Mouse (Mus musculus) liver, embryonic 15.5 days (tissue): ENCODE data around the gene Olfr935. TPM values are rescaled to one million over a fixed set of nuclear protein-coding genes. Genes with fewer than 3 reads are reported as not detected.

Experiments used
- ATAC-seq: fragments of 200-750 bp; cut with Nextera tagmentation; 2 replicates; pipeline ENCODE4 v1.8.0; 2017; ENCODE audit warnings: moderate number of reproducible peaks, mild to moderate bottlenecking, moderate library complexity; ENCODE audit not compliant: insufficient read depth
- H3K27ac ChIP-seq: fragments of 300-500 bp; sonication (generic); replicated peaks from 2 replicates; pipeline ENCODE4 v1.5.1; 2015; ENCODE audit warnings: mild to moderate bottlenecking, inconsistent platforms
- H3K27me3 ChIP-seq: fragments of 300-500 bp; sonication (generic); 2 replicates; pipeline ENCODE4 v1.6.1; 2015; ENCODE audit warnings: mild to moderate bottlenecking, inconsistent platforms
- H3K36me3 ChIP-seq: fragments of 300-500 bp; sonication (generic); replicated peaks from 2 replicates; pipeline ENCODE4 v1.6.1; 2015; ENCODE audit warnings: moderate library complexity, mild to moderate bottlenecking, inconsistent platforms
- H3K4me1 ChIP-seq: fragments of 300-500 bp; sonication (generic); replicated peaks from 2 replicates; pipeline ENCODE4 v1.6.1; 2015; ENCODE audit warnings: inconsistent platforms
- H3K4me2 ChIP-seq: fragments of 300-500 bp; sonication (generic); 2 replicates; pipeline ENCODE4 v1.6.1; 2015; ENCODE audit warnings: moderate library complexity, mild to moderate bottlenecking, inconsistent platforms
- H3K4me3 ChIP-seq: fragments of 300-500 bp; sonication (generic); replicated peaks from 2 replicates; pipeline ENCODE4 v1.5.1; 2015; ENCODE audit warnings: mild to moderate bottlenecking, inconsistent platforms
- H3K9ac ChIP-seq: fragments of 300-500 bp; sonication (generic); 2 replicates; pipeline ENCODE4 v1.6.1; 2015; ENCODE audit warnings: moderate library complexity, mild to moderate bottlenecking, inconsistent platforms
- H3K9me3 ChIP-seq: fragments of 300-500 bp; sonication (generic); replicated peaks from 2 replicates; pipeline ENCODE4 v1.6.1; 2016; ENCODE audit warnings: inconsistent platforms
- WGBS: fragments of 180-500 bp; shearing (Covaris S2); methylation state at CpG from one replicate; pipeline ENCODE4 v1.1.7; 2015; ENCODE audit warnings: mixed read lengths; ENCODE audit not compliant: insufficient replicate concordance; 5-methylcytosine and 5-hydroxymethylcytosine counted together
- microRNA-seq: library from miRNA; unstranded; fragments of <30 nt; microRNA quantifications from one replicate; pipeline ENCODE4, GENCODE M21; 2016
- polyA plus RNA-seq: library from polyadenylated mRNA; unstranded; fragments of >200 nt; fragmentation: Nextera tagmentation; extraction: Ambion mirVana; gene quantifications from 2 replicates; pipeline ENCODE4 v1.2.1, GENCODE M21; 2015

The Olfr935 gene
- polyA plus RNA-seq: not detected in 2 replicates

GRCm38 (mm10) chr9:38999583-38999982, at the start of gene Olfr935:
TSS of gene Olfr935 (minus strand) at chr9:38999683.
- Histone ChIP-seq H3K27ac (no peak within 1 kb of the TSS), H3K4me3 (no peak within 1 kb of the TSS), H3K9me3 (no peaks in the 10 kb centered on the region), H3K9ac (no peak within 1 kb of the TSS), H3K36me3 (no peaks in the 10 kb centered on the region), H3K4me2 (no peak within 1 kb of the TSS), H3K27me3 (no peaks in the 10 kb centered on the region), H3K4me1 (no peaks in the 10 kb centered on the region)
- no peak for ATAC-seq
- 36% methylated on average over 2 of the region's 2 CpGs for WGBS

- no peak within 1 kb of the TSS for H3K27ac ChIP-seq
- H3K4me1 ChIP-seq: no peaks in the 10 kb centered on the region
- ATAC-seq: no peak
- no peaks in the 10 kb centered on the region for H3K27me3 ChIP-seq
- no peak within 1 kb of the TSS for H3K9ac ChIP-seq
- no peak within 1 kb of the TSS for H3K4me3 ChIP-seq
- H3K36me3 ChIP-seq: no peaks in the 10 kb centered on the region
- H3K9me3 ChIP-seq: no peaks in the 10 kb centered on the region
- WGBS: 51% methylated on average over 1 of the region's 1 CpGs
- no peak within 1 kb of the TSS for H3K4me2 ChIP-seq
These were observed 23.8 kb upstream of the Olfr935 start, which contains the start of gene Olfr146 for GRCm38 (mm10) chr9:39023277-39023676. TSS of gene Olfr146 (minus strand) at chr9:39023377.

- Histone ChIP-seq H3K9me3 (no peaks in the 10 kb centered on the region), H3K9ac (no peak within 1 kb of the TSS), H3K36me3 (no peaks in the 10 kb centered on the region), H3K4me2 (no peak within 1 kb of the TSS), H3K27ac (no peak within 1 kb of the TSS), H3K27me3 (no peaks in the 10 kb centered on the region), H3K4me3 (no peak within 1 kb of the TSS), H3K4me1 (no peaks in the 10 kb centered on the region)
- 75% methylated on average over 2 of the region's 2 CpGs for WGBS
- ATAC-seq: no peak
These were observed 11.3 kb downstream of the Olfr935 start, which contains the start of gene Olfr934 for GRCm38 (mm10) chr9:38988215-38988614. TSS of gene Olfr934 (minus strand) at chr9:38988315.

GRCm38 (mm10) chr9:38972013-38972412, 27.5 kb downstream of the Olfr935 start, which contains the start of gene Olfr933:
TSS of gene Olfr933 (plus strand) at chr9:38972313.
- no peaks in the 10 kb centered on the region for H3K27me3 ChIP-seq
- H3K27ac ChIP-seq: no peak within 1 kb of the TSS
- no peak within 1 kb of the TSS for H3K9ac ChIP-seq
- no peak within 1 kb of the TSS for H3K4me3 ChIP-seq
- H3K4me1 ChIP-seq: no peaks in the 10 kb centered on the region
- H3K36me3 ChIP-seq: no peaks in the 10 kb centered on the region
- no peaks in the 10 kb centered on the region for H3K9me3 ChIP-seq
- no peak for ATAC-seq
- 50% methylated on average over 4 of the region's 4 CpGs for WGBS
- H3K4me2 ChIP-seq: no peak within 1 kb of the TSS

- Histone ChIP-seq H3K9ac (no peak overlapping the region), H3K27ac (no peak overlapping the region), H3K4me1 (no peaks in the 10 kb centered on the region), H3K4me3 (no peak overlapping the region), H3K4me2 (no peak overlapping the region), H3K27me3 (no peaks in the 10 kb centered on the region), H3K36me3 (no peaks in the 10 kb centered on the region), H3K9me3 (no peaks in the 10 kb centered on the region)
- ATAC-seq: no peak
- 64% methylated on average over 4 of the region's 4 CpGs for WGBS
These were observed 45.4 kb downstream of the Olfr935 start for GRCm38 (mm10) chr9:38954124-38954416.

- H3K4me2 ChIP-seq: no peak overlapping the region
- 55% methylated on average over 7 of the region's 7 CpGs for WGBS
- H3K36me3 ChIP-seq: no peaks in the 10 kb centered on the region
- H3K27ac ChIP-seq: no peak overlapping the region
- no peaks in the 10 kb centered on the region for H3K4me1 ChIP-seq
- H3K9ac ChIP-seq: no peak overlapping the region
- no peaks in the 10 kb centered on the region for H3K9me3 ChIP-seq
- H3K27me3 ChIP-seq: no peaks in the 10 kb centered on the region
- no peak overlapping the region for H3K4me3 ChIP-seq
- no peak for ATAC-seq
These were observed 45.9 kb downstream of the Olfr935 start for GRCm38 (mm10) chr9:38953401-38954123.

Small RNA genes lying within 50 kb of the gene (microRNA-seq; reads per million reads assigned to microRNA genes)
- not detected for gene Gm25529

Other genes with a start within 250 kb of the Olfr935 start
- gene Olfr920, start 247.4 kb downstream of the Olfr935 start, polyA plus RNA-seq: 0.02 TPM in 1 of 2 replicates, not detected in the other
- gene Olfr921, start 226.6 kb downstream of the Olfr935 start, polyA plus RNA-seq: not detected in 2 replicates
- not detected in 2 replicates for gene Olfr922, start 185.1 kb downstream of the Olfr935 start, polyA plus RNA-seq
- gene Olfr923, start 173.1 kb downstream of the Olfr935 start, polyA plus RNA-seq: 0.03 TPM in 1 of 2 replicates, not detected in the other
- not detected in 2 replicates for gene Olfr924, start 155.2 kb downstream of the Olfr935 start, polyA plus RNA-seq
- not detected in 2 replicates for gene Olfr26, start 144.6 kb downstream of the Olfr935 start, polyA plus RNA-seq
- not detected in 2 replicates for gene Olfr926, start 122.6 kb downstream of the Olfr935 start, polyA plus RNA-seq
- gene Olfr930, start 69.9 kb downstream of the Olfr935 start, polyA plus RNA-seq: not detected in 2 replicates
- not detected in 2 replicates for gene Olfr933, start 27.4 kb downstream of the Olfr935 start, polyA plus RNA-seq
- gene Olfr934, start 11.4 kb downstream of the Olfr935 start, polyA plus RNA-seq: not detected in 2 replicates
- not detected in 2 replicates for gene Olfr146, start 23.7 kb upstream of the Olfr935 start, polyA plus RNA-seq
- gene Olfr937, start 65.3 kb upstream of the Olfr935 start, polyA plus RNA-seq: not detected in 2 replicates
- gene Olfr938, start 79.2 kb upstream of the Olfr935 start, polyA plus RNA-seq: not detected in 2 replicates
- not detected in 2 replicates for gene Olfr27, start 128.4 kb upstream of the Olfr935 start, polyA plus RNA-seq
- gene Olfr943, start 166.6 kb upstream of the Olfr935 start, polyA plus RNA-seq: not detected in 2 replicates
- gene Olfr944, start 202.2 kb upstream of the Olfr935 start, polyA plus RNA-seq: not detected in 2 replicates